Mouse (Mus musculus): ENCODE measurements around the gene 6330409D20Rik. TPM values are rescaled to one million over a fixed set of nuclear protein-coding genes. Genes with fewer than 3 reads are reported as not detected.

6330409D20Rik gene
- polyA plus RNA-seq, 1 experiment from 2014 or later, result 0.30 TPM

- no peaks in the 10 kb centered on the region for H3K9me3 ChIP-seq (ENCODE audit: low read length)
- H3K27ac ChIP-seq (ENCODE audit: low read length), result no peak overlapping the region
- WGBS, result 91% methylated on average over 7 of the region's 7 CpGs
- H3K27me3 ChIP-seq (replicated peaks; ENCODE audit: insufficient read depth, low read length), result no peaks in the 10 kb centered on the region
- DNase-seq (ENCODE audit: low spot score) (no peak), ATAC-seq (no peak)
- no peak overlapping the region for H3K9ac ChIP-seq (replicated peaks; ENCODE audit: low read depth)
- peaks cover 39% of the 10 kb centered on the region for H3K36me3 ChIP-seq (ENCODE audit: insufficient read depth, low read length)
- no peak overlapping the region for H3K4me3 ChIP-seq (ENCODE audit: low read depth, low read length)
- no peak overlapping the region for H3K4me2 ChIP-seq (replicated peaks; ENCODE audit: low read depth, low read length)
- TF ChIP-seq CTCF (IDR thresholded peaks at IDR 0.05), result no peak
- no peak for TF ChIP-seq EP300 (IDR thresholded peaks at IDR 0.05)
- H3K4me1 ChIP-seq (ENCODE audit: insufficient read depth, low read depth, low read length), result no peaks in the 10 kb centered on the region
These were observed 35.8 kb downstream of the 6330409D20Rik start for GRCm38 (mm10) chr2:32705018-32705417.

GRCm38 (mm10) chr2:32704021-32704421 lies 36.8 kb downstream of the 6330409D20Rik start, which contains the start of gene Fpgs:
Gene Fpgs, minus strand, starts transcription at chr2:32704145.
- no peak within 1 kb of the TSS for H3K9ac ChIP-seq (replicated peaks; ENCODE audit: low read depth)
- TF ChIP-seq CTCF (IDR thresholded peaks at IDR 0.05), result no peak
- no peak for TF ChIP-seq EP300 (IDR thresholded peaks at IDR 0.05)
- H3K36me3 ChIP-seq (ENCODE audit: insufficient read depth, low read length), result peaks cover 30% of the 10 kb centered on the region
- no peaks in the 10 kb centered on the region for H3K9me3 ChIP-seq (ENCODE audit: low read length)
- no peak within 1 kb of the TSS for H3K4me3 ChIP-seq (ENCODE audit: low read depth, low read length)
- DNase-seq (ENCODE audit: low spot score) (no peak), ATAC-seq (no peak)
- WGBS, result 52% methylated on average over 2 of the region's 2 CpGs
- H3K27me3 ChIP-seq (replicated peaks; ENCODE audit: insufficient read depth, low read length), result no peaks in the 10 kb centered on the region
- H3K4me2 ChIP-seq (replicated peaks; ENCODE audit: low read depth, low read length), result no peak within 1 kb of the TSS
- H3K27ac ChIP-seq (ENCODE audit: low read length), result no peak within 1 kb of the TSS
- no peaks in the 10 kb centered on the region for H3K4me1 ChIP-seq (ENCODE audit: insufficient read depth, low read depth, low read length)

GRCm38 (mm10) chr2:32703046-32703445 lies 37.8 kb downstream of the 6330409D20Rik start:
- Histone ChIP-seq H3K9me3 (ENCODE audit: low read length) (no peaks in the 10 kb centered on the region), H3K4me1 (ENCODE audit: insufficient read depth, low read depth, low read length) (no peaks in the 10 kb centered on the region), H3K4me3 (ENCODE audit: low read depth, low read length) (no peak overlapping the region), H3K36me3 (ENCODE audit: insufficient read depth, low read length) (peaks cover 26% of the 10 kb centered on the region), H3K9ac (replicated peaks; ENCODE audit: low read depth) (no peak overlapping the region), H3K27ac (ENCODE audit: low read length) (no peak overlapping the region), H3K4me2 (replicated peaks; ENCODE audit: low read depth, low read length) (no peak overlapping the region), H3K27me3 (replicated peaks; ENCODE audit: insufficient read depth, low read length) (no peaks in the 10 kb centered on the region)
- DNase-seq (ENCODE audit: low spot score) (no peak), ATAC-seq (no peak)
- TF ChIP-seq EP300 (IDR thresholded peaks at IDR 0.05), result no peak
- TF ChIP-seq CTCF (IDR thresholded peaks at IDR 0.05), result no peak
- 90% methylated on average over 8 of the region's 8 CpGs for WGBS

GRCm38 (mm10) chr2:32700966-32701743 lies 39.7 kb downstream of the 6330409D20Rik start:
- Histone ChIP-seq H3K27me3 (replicated peaks; ENCODE audit: insufficient read depth, low read length) (no peaks in the 10 kb centered on the region), H3K9ac (replicated peaks; ENCODE audit: low read depth) (no peak overlapping the region), H3K27ac (ENCODE audit: low read length) (no peak overlapping the region), H3K36me3 (ENCODE audit: insufficient read depth, low read length) (peaks cover 17% of the 10 kb centered on the region), H3K4me1 (ENCODE audit: insufficient read depth, low read depth, low read length) (no peaks in the 10 kb centered on the region), H3K9me3 (ENCODE audit: low read length) (no peaks in the 10 kb centered on the region), H3K4me2 (replicated peaks; ENCODE audit: low read depth, low read length) (no peak overlapping the region), H3K4me3 (ENCODE audit: low read depth, low read length) (no peak overlapping the region)
- ATAC-seq (no peak), DNase-seq (ENCODE audit: low spot score) (no peak)
- TF ChIP-seq EP300 (IDR thresholded peaks at IDR 0.05) (no peak), CTCF (IDR thresholded peaks at IDR 0.05) (no peak)
- WGBS, result 79% methylated on average over 14 of the region's 14 CpGs

- ATAC-seq, result no peak
- Histone ChIP-seq H3K36me3 (ENCODE audit: insufficient read depth, low read length) (peaks cover 11% of the 10 kb centered on the region), H3K9me3 (ENCODE audit: low read length) (no peaks in the 10 kb centered on the region), H3K27me3 (replicated peaks; ENCODE audit: insufficient read depth, low read length) (no peaks in the 10 kb centered on the region), H3K4me3 (ENCODE audit: low read depth, low read length) (no peak overlapping the region), H3K4me1 (ENCODE audit: insufficient read depth, low read depth, low read length) (no peaks in the 10 kb centered on the region), H3K4me2 (replicated peaks; ENCODE audit: low read depth, low read length) (no peak overlapping the region), H3K9ac (replicated peaks; ENCODE audit: low read depth) (no peak overlapping the region), H3K27ac (ENCODE audit: low read length) (no peak overlapping the region)
- 70% methylated on average over 6 of the region's 6 CpGs for WGBS
- TF ChIP-seq CTCF (IDR thresholded peaks at IDR 0.05), result no peak
- TF ChIP-seq EP300 (IDR thresholded peaks at IDR 0.05), result no peak
- no peak for DNase-seq (ENCODE audit: low spot score)
These were observed 41.1 kb downstream of the 6330409D20Rik start for GRCm38 (mm10) chr2:32699680-32700079.

- Histone ChIP-seq H3K36me3 (ENCODE audit: insufficient read depth, low read length) (no peaks in the 10 kb centered on the region), H3K9me3 (ENCODE audit: low read length) (no peaks in the 10 kb centered on the region), H3K4me2 (replicated peaks; ENCODE audit: low read depth, low read length) (peak overlapping the region; percentile 97), H3K27ac (ENCODE audit: low read length) (no peak overlapping the region; the same call in 1 of the 2 replicates), H3K27me3 (replicated peaks; ENCODE audit: insufficient read depth, low read length) (no peaks in the 10 kb centered on the region), H3K4me3 (ENCODE audit: low read depth, low read length) (peak overlapping the region; percentile 63; the same call in 1 of the 2 replicates), H3K9ac (replicated peaks; ENCODE audit: low read depth) (no peak overlapping the region; the same call in 1 of the 2 replicates), H3K4me1 (ENCODE audit: insufficient read depth, low read depth, low read length) (0 out of 2 replicates have a peak, but pooled peaks cover 10% of the 10 kb centered on the region)
- 80% methylated on average over 12 of the region's 12 CpGs for WGBS
- TF ChIP-seq EP300 (IDR thresholded peaks at IDR 0.05) (no peak), CTCF (IDR thresholded peaks at IDR 0.05) (no peak)
- DNase-seq (ENCODE audit: low spot score) (no peak), ATAC-seq (no peak)
These were observed 46.1 kb downstream of the 6330409D20Rik start for GRCm38 (mm10) chr2:32694691-32695090.
